Mouse (Mus musculus) lung, embryonic 16.5 days (tissue): ENCODE measurements at regions not wholly inside any gene's neighbourhood (a gene's known extent, or its start where the extent isn't known, plus 50 kb on each side); places are given as distances from the start of the nearest gene placed in this dataset.
A peak's percentile ranks its signal among the peaks of the same experiment; 100 is the strongest.

Experiments used
- ATAC-seq: fragments of 200-750 bp; cut with Nextera tagmentation; 2 replicates; pipeline ENCODE4 v1.8.0; 2017; ENCODE audit warnings: low read depth, mild to moderate bottlenecking, moderate library complexity
- H3K27ac ChIP-seq: fragments of 300-500 bp; sonication (generic); 2 replicates; pipeline ENCODE4 v1.5.1; 2014; ENCODE audit warnings: mild to moderate bottlenecking, control low read depth, low read length
- H3K27me3 ChIP-seq: fragments of 300-500 bp; sonication (generic); 2 replicates; pipeline ENCODE4 v1.6.1; 2014; ENCODE audit warnings: low read depth, low read length, mixed read lengths; ENCODE audit not compliant: control insufficient read depth, insufficient read depth
- H3K36me3 ChIP-seq: fragments of 300-500 bp; sonication (generic); 2 replicates; pipeline ENCODE4 v1.6.1; 2014; ENCODE audit warnings: low read length; ENCODE audit not compliant: control insufficient read depth, insufficient read depth
- H3K4me1 ChIP-seq: fragments of 300-500 bp; sonication (generic); replicated peaks from 2 replicates; pipeline ENCODE4 v1.6.1; 2014; ENCODE audit warnings: low read length, mixed read lengths; ENCODE audit not compliant: control insufficient read depth, insufficient read depth
- H3K4me2 ChIP-seq: fragments of 300-500 bp; sonication (generic); 2 replicates; pipeline ENCODE4 v1.6.1; 2014; ENCODE audit warnings: low read depth, low read length, control low read depth
- H3K4me3 ChIP-seq: fragments of 300-500 bp; sonication (generic); 2 replicates; pipeline ENCODE4 v1.5.1; 2014; ENCODE audit warnings: mild to moderate bottlenecking, low read length, control low read depth
- H3K9ac ChIP-seq: fragments of 300-500 bp; sonication (generic); 2 replicates; pipeline ENCODE4 v1.6.1; 2014; ENCODE audit warnings: low read length, control low read depth
- H3K9me3 ChIP-seq: fragments of 300-500 bp; sonication (generic); 2 replicates; pipeline ENCODE4 v1.6.1; 2016; ENCODE audit warnings: low read length; ENCODE audit not compliant: control insufficient read depth
- WGBS: fragments of 180-500 bp; shearing (Covaris S2); extraction: QIAGEN DNeasy Blood & Tissue Kit; methylation state at CpG from one replicate; pipeline ENCODE4 v1.1.7; 2014; 5-methylcytosine and 5-hydroxymethylcytosine counted together

DNA sequence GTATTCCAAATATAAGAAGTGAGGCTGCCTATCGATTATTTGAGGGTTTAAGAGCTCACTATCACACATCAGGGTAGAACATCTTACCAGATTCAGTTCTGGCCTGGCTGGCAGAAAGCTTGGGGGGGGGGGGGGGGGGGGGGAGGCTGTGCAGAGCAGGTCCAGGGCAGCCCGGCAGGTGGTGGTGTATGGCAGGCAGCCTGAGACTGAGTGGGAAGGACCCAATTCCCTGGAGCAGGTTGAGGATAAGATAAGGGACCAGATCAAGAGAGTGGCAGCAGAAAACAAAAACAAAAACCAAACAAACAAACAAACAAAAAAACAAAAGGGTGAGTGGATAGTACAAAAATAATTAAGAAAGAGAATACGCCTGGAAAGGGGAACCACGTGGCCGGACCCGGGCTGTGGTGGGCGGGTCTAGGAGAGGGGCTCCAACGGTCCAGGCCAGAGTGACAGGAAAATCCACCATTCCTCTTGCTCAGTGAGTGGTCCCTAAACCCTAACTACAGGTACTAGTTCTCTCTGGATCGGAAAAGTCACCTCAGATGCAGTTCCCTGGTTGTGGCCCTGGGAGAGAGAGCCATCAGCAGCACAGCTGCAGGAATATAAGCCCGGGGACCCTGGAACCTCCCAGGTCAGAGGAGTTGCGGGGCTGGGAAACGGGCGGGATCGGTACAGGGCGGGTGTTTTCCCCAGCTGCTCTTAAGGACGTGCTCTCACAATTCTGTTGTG is 73.3 kb downstream of the Vmn2r112 start:
- Histone ChIP-seq H3K27ac (no peak overlapping the region), H3K27me3 (no peaks in the 10 kb centered on the region), H3K4me1 (no peaks in the 10 kb centered on the region), H3K4me2 (peak overlapping the region; percentile 52), H3K9me3 (no peaks in the 10 kb centered on the region), H3K9ac (no peak overlapping the region), H3K4me3 (peak overlapping the region; percentile 46), H3K36me3 (no peaks in the 10 kb centered on the region)
- 19% methylated on average over 16 of the region's 16 CpGs for WGBS
- ATAC-seq: peak; percentile 68; the same call in 1 of the 2 replicates
